Mouse (Mus musculus): Measurements from ENCODE around the gene Mon2.
"Not testable (repeated sequence)": the region's sequence is repeated elsewhere in the genome, so short reads cannot be mapped to it uniquely, and the experiment has no call there.

- not testable (repeated sequence) for TF ChIP-seq TBP (IDR thresholded peaks at IDR 0.05; ENCODE audit: low read depth, low read length); EP300 (IDR thresholded peaks at IDR 0.05; ENCODE audit: low read depth in 1 of 2, low read length in 2 of 2); GATA1 (IDR thresholded peaks at IDR 0.05; ENCODE audit: low read depth, low read length); CTCF (IDR thresholded peaks at IDR 0.05 in 2 of 3, conservative IDR thresholded peaks at IDR 0.05 in 1 of 3; ENCODE audit: control insufficient read depth in 1 of 3, insufficient read depth in 1 of 3, low read depth in 2 of 3, low read length in 3 of 3, poor library complexity in 1 of 3, severe bottlenecking in 1 of 3); GABPA (IDR thresholded peaks at IDR 0.05; ENCODE audit: low read depth, low read length); HCFC1 (IDR thresholded peaks at IDR 0.05; ENCODE audit: low read depth, low read length); MAZ (IDR thresholded peaks at IDR 0.05; ENCODE audit: low read depth, low read length); MAX (IDR thresholded peaks at IDR 0.05; ENCODE audit: low read length); POLR2A (IDR thresholded peaks at IDR 0.05; ENCODE audit: control insufficient read depth in 1 of 2, insufficient read depth in 1 of 2, low read depth in 1 of 2, low read length in 2 of 2, poor library complexity in 1 of 2); TAL1 (IDR thresholded peaks at IDR 0.05; ENCODE audit: low read length); UBTF (IDR thresholded peaks at IDR 0.05; ENCODE audit: borderline replicate concordance, insufficient read depth, low read depth, low read length); CHD2 (IDR thresholded peaks at IDR 0.05; ENCODE audit: low read length)
These were observed 110.7 kb downstream of the Mon2 start for GRCm38 (mm10) chr10:122965650-122966049.
